Mouse (Mus musculus) cerebellum, adult 2 months (tissue): ENCODE data around the gene Ap5z1.

ENCODE experiments used
- CTCF ChIP-seq: fragments of 200-500 bp; IDR thresholded peaks from 2 replicates; pipeline ENCODE4 v1.5.1; 2011; ENCODE audit warnings: low read depth, mild to moderate bottlenecking, control low read depth, low read length, moderate library complexity, borderline replicate concordance; ENCODE audit not compliant: insufficient read depth
- POLR2A ChIP-seq: fragments of 200-500 bp; IDR thresholded peaks from 2 replicates; pipeline ENCODE4 v1.6.1; 2011; ENCODE audit warnings: low read length, control low read depth, borderline replicate concordance; ENCODE audit not compliant: insufficient read depth

GRCm38 (mm10) chr5:142469796-142470195 lies 6.1 kb downstream of the Ap5z1 start:
- no peak for TF ChIP-seq POLR2A
- TF ChIP-seq CTCF: no peak
